Mouse (Mus musculus): ENCODE data around the gene Ttyh3.

The Ttyh3 gene

GRCm38 (mm10) chr5:140609511-140610272 lies 39.1 kb downstream of the Ttyh3 start:
- DNase-seq (ENCODE audit: low spot score in 2 of 2): peak; percentile 80 to 86

GRCm38 (mm10) chr5:140608634-140609015 lies 40.2 kb downstream of the Ttyh3 start:
- peak; percentile 74 to 76 for DNase-seq (ENCODE audit: low spot score in 2 of 2)

- DNase-seq (ENCODE audit: low spot score in 2 of 2): no peak
Observed at GRCm38 (mm10) chr5:140607836-140608633, 40.8 kb downstream of the Ttyh3 start.

GRCm38 (mm10) chr5:140607001-140607835 lies 41.6 kb downstream of the Ttyh3 start, which contains the start of gene Lfng:
Gene Lfng, plus strand, starts transcription at chr5:140607320.
- peak; percentile 91 for DNase-seq (ENCODE audit: low spot score in 2 of 2)

GRCm38 (mm10) chr5:140606386-140606785 lies 42.4 kb downstream of the Ttyh3 start:
- DNase-seq (ENCODE audit: low spot score in 2 of 2): peak in 1 of 2 experiments; percentile 19

- no peak for DNase-seq (ENCODE audit: low spot score in 2 of 2)
Observed at GRCm38 (mm10) chr5:140605228-140605627, 43.6 kb downstream of the Ttyh3 start.

- no peak for DNase-seq (ENCODE audit: low spot score in 2 of 2)
Observed at GRCm38 (mm10) chr5:140604386-140604785, 44.4 kb downstream of the Ttyh3 start.

GRCm38 (mm10) chr5:140602540-140602939 lies 46.3 kb downstream of the Ttyh3 start:
- DNase-seq (ENCODE audit: low spot score in 2 of 2): no peak

- DNase-seq (ENCODE audit: low spot score in 2 of 2): peak; percentile 33 to 43
Observed at GRCm38 (mm10) chr5:140601712-140602111, 47.1 kb downstream of the Ttyh3 start.

GRCm38 (mm10) chr5:140599939-140600338 lies 48.9 kb downstream of the Ttyh3 start:
- no peak for DNase-seq (ENCODE audit: low spot score in 2 of 2)

GRCm38 (mm10) chr5:140597787-140598186 lies 51.0 kb downstream of the Ttyh3 start:
- DNase-seq (ENCODE audit: low spot score in 2 of 2): no peak

- no peak for DNase-seq (ENCODE audit: low spot score in 2 of 2)
Observed at GRCm38 (mm10) chr5:140596927-140597588, 51.8 kb downstream of the Ttyh3 start.

GRCm38 (mm10) chr5:140596426-140596825 lies 52.4 kb downstream of the Ttyh3 start:
- DNase-seq (ENCODE audit: low spot score in 2 of 2): no peak

- DNase-seq (ENCODE audit: low spot score in 2 of 2): no peak
Observed at GRCm38 (mm10) chr5:140594846-140595245, 54.0 kb downstream of the Ttyh3 start.

GRCm38 (mm10) chr5:140589082-140589774 lies 59.6 kb downstream of the Ttyh3 start:
- no peak for DNase-seq (ENCODE audit: low spot score in 2 of 2)

- no peak for DNase-seq (ENCODE audit: low spot score in 2 of 2)
Observed at GRCm38 (mm10) chr5:140583732-140584368, 65.0 kb downstream of the Ttyh3 start.

GRCm38 (mm10) chr5:140582995-140583731 lies 65.7 kb downstream of the Ttyh3 start:
- no peak for DNase-seq (ENCODE audit: low spot score in 2 of 2)

- no peak for DNase-seq (ENCODE audit: low spot score in 2 of 2)
Observed at GRCm38 (mm10) chr5:140581569-140581968, 67.3 kb downstream of the Ttyh3 start.

- DNase-seq (ENCODE audit: low spot score in 2 of 2): no peak
Observed at GRCm38 (mm10) chr5:140579771-140580170, 69.1 kb downstream of the Ttyh3 start.

- DNase-seq (ENCODE audit: low spot score in 2 of 2): no peak
Observed at GRCm38 (mm10) chr5:140579221-140579620, 69.6 kb downstream of the Ttyh3 start.

Measured in right cerebral cortex, postnatal 10 days (tissue).